Mouse (Mus musculus): ENCODE data around the gene Rabl6. TPM values are rescaled to one million over a fixed set of nuclear protein-coding genes. Genes with fewer than 3 reads are reported as not detected.

Gene Rabl6
- 10 to 100 TPM; 28.3 to 46.4 TPM for total RNA-seq (2023)

GRCm38 (mm10) chr2:25607761-25608622 lies at the start of gene Rabl6:
Gene Rabl6 (minus strand): TSS chr2:25608521.

GRCm38 (mm10) chr2:25657652-25658051 lies 49.3 kb upstream of the Rabl6 start, which contains the start of gene Lcn5:
Gene Lcn5 (plus strand): TSS chr2:25657952.

GRCm38 (mm10) chr2:25652902-25653301 lies 44.6 kb upstream of the Rabl6 start, which contains the start of gene Lcn8:
Gene Lcn8 (plus strand): TSS chr2:25653120.

GRCm38 (mm10) chr2:25627811-25628210 lies 19.5 kb upstream of the Rabl6 start, which contains the start of gene Fcna:
Gene Fcna (minus strand): TSS chr2:25628030.

GRCm38 (mm10) chr2:25621229-25622200 lies 13.2 kb upstream of the Rabl6 start, which contains the start of gene Tmem141:
Gene Tmem141 (minus strand): TSS chr2:25622005.

GRCm38 (mm10) chr2:25617578-25617977 lies 9.3 kb upstream of the Rabl6 start, which contains the start of gene Ccdc183:
Gene Ccdc183 (minus strand): TSS chr2:25617678.

GRCm38 (mm10) chr2:25581294-25581864 lies 26.9 kb downstream of the Rabl6 start, which contains the start of gene Ajm1:
Gene Ajm1 (minus strand): TSS chr2:25581757.

GRCm38 (mm10) chr2:25574579-25575431 lies 33.5 kb downstream of the Rabl6 start, which contains the start of the genes Mamdc4 and Phpt1:
Gene Mamdc4 (minus strand): TSS chr2:25574845.
Gene Phpt1 (minus strand): TSS chr2:25575224.

GRCm38 (mm10) chr2:25557221-25557963 lies 50.9 kb downstream of the Rabl6 start, which contains the start of gene Edf1:
Gene Edf1 (plus strand): TSS chr2:25557847.

GRCm38 (mm10) chr2:25546811-25547491 lies 61.4 kb downstream of the Rabl6 start, which contains the start of gene Traf2:
Gene Traf2 (minus strand): TSS chr2:25546940.

Other genes starting within 250 kb of the Rabl6 start
- 10 to 100 TPM; 30.5 to 36.8 TPM for gene Uap1l1, start 242.8 kb downstream of the Rabl6 start, total RNA-seq (2023)
- gene Sapcd2, start 236.2 kb downstream of the Rabl6 start, total RNA-seq (2023), result 10 to 100 TPM in 1 of 2 experiments, 1 to 10 TPM in 1; 9.1 to 11.3 TPM
- gene Entpd2, start 212.6 kb downstream of the Rabl6 start, total RNA-seq (2023), result not detected
- not detected for gene Npdc1, start 209.2 kb downstream of the Rabl6 start, total RNA-seq (2023)
- 10 to 100 TPM; 16.2 to 20.1 TPM for gene Fut7, start 185.3 kb downstream of the Rabl6 start, total RNA-seq (2023)
- 10 to 100 TPM; 17.7 to 22.9 TPM for gene Abca2, start 179.8 kb downstream of the Rabl6 start, total RNA-seq (2023)
- gene Clic3, start 151.7 kb downstream of the Rabl6 start, total RNA-seq (2023), result not detected
- gene Paxx, start 147.4 kb downstream of the Rabl6 start, total RNA-seq (2023), result 10 to 100 TPM; 44.7 to 53.4 TPM
- not detected for gene Ptgds, start 138.5 kb downstream of the Rabl6 start, total RNA-seq (2023)
- gene Lcn12, start 114.6 kb downstream of the Rabl6 start, total RNA-seq (2023), result not detected
- gene Fbxw5, start 107.8 kb downstream of the Rabl6 start, total RNA-seq (2023), result 10 to 100 TPM; 26.8 to 28.7 TPM
- under 1 TPM; 0.44 to 0.64 TPM for gene C8g, start 106.8 kb downstream of the Rabl6 start, total RNA-seq (2023)
- 10 to 100 TPM; 21.6 to 24.3 TPM for gene Traf2, start 61.6 kb downstream of the Rabl6 start, total RNA-seq (2023)
- gene Edf1, start 50.7 kb downstream of the Rabl6 start, total RNA-seq (2023), result 10 to 100 TPM; 87.5 to 92.7 TPM
- under 1 TPM; 0.42 to 0.62 TPM for gene Mamdc4, start 33.7 kb downstream of the Rabl6 start, total RNA-seq (2023)
- gene Phpt1, start 33.3 kb downstream of the Rabl6 start, total RNA-seq (2023), result 1 to 10 TPM; 4.7 to 5.8 TPM
- not detected for gene Ajm1, start 26.8 kb downstream of the Rabl6 start, total RNA-seq (2023)
- gene Ccdc183, start 9.2 kb upstream of the Rabl6 start, total RNA-seq (2023), result not detected
- gene Tmem141, start 13.5 kb upstream of the Rabl6 start, total RNA-seq (2023), result 1 to 10 TPM; 3.5 to 4.4 TPM
- 1 to 10 TPM; 1.8 to 2.7 TPM for gene Fcna, start 19.5 kb upstream of the Rabl6 start, total RNA-seq (2023)
- gene Lcn8, start 44.6 kb upstream of the Rabl6 start, total RNA-seq (2023), result not detected
- gene Lcn5, start 49.4 kb upstream of the Rabl6 start, total RNA-seq (2023), result not detected
- not detected for gene Lcn6, start 68.3 kb upstream of the Rabl6 start, total RNA-seq (2023)
- not detected for gene Lcn10, start 74.2 kb upstream of the Rabl6 start, total RNA-seq (2023)
- not detected for gene Obp2a, start 91.5 kb upstream of the Rabl6 start, total RNA-seq (2023)
- 1 to 10 TPM; 4.0 to 6.7 TPM for gene Bmyc, start 98.2 kb upstream of the Rabl6 start, total RNA-seq (2023)
- gene Obp2b, start 128.5 kb upstream of the Rabl6 start, total RNA-seq (2023), result not detected
- not detected for gene Lcn3, start 157.0 kb upstream of the Rabl6 start, total RNA-seq (2023)
- gene Lcn11, start 168.5 kb upstream of the Rabl6 start, total RNA-seq (2023), result not detected
- not detected for gene Gm13539, start 173.7 kb upstream of the Rabl6 start, total RNA-seq (2023)
- gene Glt6d1, start 207.3 kb upstream of the Rabl6 start, total RNA-seq (2023), result not detected
- not detected for gene Lcn9, start 214.6 kb upstream of the Rabl6 start, total RNA-seq (2023)
- gene Sohlh1, start 238.7 kb upstream of the Rabl6 start, total RNA-seq (2023), result not detected

Data from neutrophil, adult 59 days (primary cell).